Mouse (Mus musculus): Measurements from ENCODE around the gene Shisa3. TPM values are rescaled to one million over a fixed set of nuclear protein-coding genes. Genes with fewer than 3 reads are reported as not detected.
A peak's percentile ranks its signal among the peaks of the same experiment; 100 is the strongest.

Shisa3 gene
- polyA plus RNA-seq, 1 experiment from 2014 or later: 3.1 TPM

DNA sequence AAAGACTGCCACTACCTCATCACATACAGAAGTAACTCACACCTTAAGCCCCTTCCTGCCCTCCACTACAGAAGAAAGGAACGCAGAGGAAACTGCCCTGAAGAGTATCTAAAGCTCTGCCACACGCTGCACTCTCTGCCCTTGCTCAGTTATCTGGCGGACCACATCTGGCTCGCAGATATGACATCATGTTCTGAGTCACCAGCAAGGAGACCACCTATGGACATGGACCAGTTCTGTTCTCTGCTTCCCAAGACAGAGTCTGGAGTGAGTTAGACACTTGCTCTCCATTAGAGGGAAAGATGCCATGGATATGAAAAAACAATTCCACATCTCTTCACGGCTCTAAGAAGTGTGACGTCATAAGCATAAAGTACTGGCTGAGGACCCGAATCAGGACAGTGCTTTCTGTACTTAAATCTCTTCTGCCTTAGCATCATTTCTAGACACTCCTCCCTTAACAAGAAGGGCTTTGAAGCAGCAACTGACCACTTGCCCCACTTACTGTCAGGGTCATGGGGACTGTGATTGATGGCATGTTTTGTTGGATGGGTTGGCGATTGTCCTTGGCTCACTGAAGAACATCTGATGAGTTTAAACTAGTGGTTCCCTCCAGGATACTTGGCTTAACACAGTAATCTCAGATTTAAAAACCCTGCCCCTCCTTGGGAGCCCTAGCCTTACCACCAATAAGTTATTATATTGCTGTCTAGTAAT lies 33.1 kb downstream of the Shisa3 start:
- Histone ChIP-seq H3K36me3 (0 out of 2 replicates have a peak, but pooled peaks cover 2% of the 10 kb centered on the region), H3K4me3 (no peak overlapping the region), H3K4me2 (replicated peaks) (no peak overlapping the region), H3K27me3 (peaks cover 11% of the 10 kb centered on the region; the same call in 1 of the 2 replicates), H3K27ac (no peak overlapping the region), H3K9me3 (replicated peaks) (no peaks in the 10 kb centered on the region), H3K9ac (no peak overlapping the region), H3K4me1 (no peaks in the 10 kb centered on the region)
- ATAC-seq (ENCODE audit: low FRiP score): no peak
- WGBS: 66% methylated on average over 8 of the region's 8 CpGs

DNA sequence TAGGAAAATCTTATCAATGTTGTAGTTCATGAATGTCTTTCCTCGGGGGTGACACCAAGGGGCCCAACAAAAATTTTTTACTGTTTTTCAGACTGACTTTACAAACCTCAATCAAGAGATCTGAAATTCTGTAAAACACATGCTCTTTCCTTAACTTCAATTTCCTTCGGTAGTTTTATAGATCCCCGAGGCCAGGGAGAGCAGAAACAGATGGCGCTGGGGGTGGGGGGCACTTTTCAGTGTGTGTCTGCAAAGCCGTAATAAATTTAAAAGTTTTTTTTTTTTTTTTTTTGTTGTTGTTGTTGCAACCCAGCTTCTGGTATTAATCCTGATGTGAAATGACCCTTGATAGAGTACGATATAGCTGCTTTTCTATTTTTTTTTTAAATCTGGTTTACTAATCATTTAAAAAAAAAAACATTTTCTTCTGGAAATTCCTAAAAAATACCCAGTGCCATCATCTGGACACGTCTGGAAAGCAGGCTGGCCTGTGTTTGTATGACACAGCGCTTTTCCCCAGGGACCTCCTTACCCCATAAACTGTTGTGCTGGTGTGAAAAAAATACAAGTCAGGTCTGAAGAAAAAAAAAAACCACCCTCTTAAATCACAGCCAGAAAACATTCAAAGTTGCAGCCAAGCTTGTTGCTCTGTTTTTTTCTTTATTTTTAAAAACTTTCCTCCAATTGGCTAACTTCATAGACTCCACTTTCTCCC lies 33.9 kb downstream of the Shisa3 start:
- Histone ChIP-seq H3K4me2 (replicated peaks) (no peak overlapping the region), H3K9me3 (replicated peaks) (no peaks in the 10 kb centered on the region), H3K9ac (no peak overlapping the region), H3K36me3 (peaks cover 6% of the 10 kb centered on the region; the same call in 1 of the 2 replicates), H3K4me1 (no peaks in the 10 kb centered on the region), H3K27me3 (peaks cover 11% of the 10 kb centered on the region; the same call in 1 of the 2 replicates), H3K27ac (no peak overlapping the region), H3K4me3 (no peak overlapping the region)
- whole genome bisulfite sequencing: 65% methylated on average over 8 of the region's 8 CpGs
- ATAC-seq (ENCODE audit: low FRiP score): no peak

DNA sequence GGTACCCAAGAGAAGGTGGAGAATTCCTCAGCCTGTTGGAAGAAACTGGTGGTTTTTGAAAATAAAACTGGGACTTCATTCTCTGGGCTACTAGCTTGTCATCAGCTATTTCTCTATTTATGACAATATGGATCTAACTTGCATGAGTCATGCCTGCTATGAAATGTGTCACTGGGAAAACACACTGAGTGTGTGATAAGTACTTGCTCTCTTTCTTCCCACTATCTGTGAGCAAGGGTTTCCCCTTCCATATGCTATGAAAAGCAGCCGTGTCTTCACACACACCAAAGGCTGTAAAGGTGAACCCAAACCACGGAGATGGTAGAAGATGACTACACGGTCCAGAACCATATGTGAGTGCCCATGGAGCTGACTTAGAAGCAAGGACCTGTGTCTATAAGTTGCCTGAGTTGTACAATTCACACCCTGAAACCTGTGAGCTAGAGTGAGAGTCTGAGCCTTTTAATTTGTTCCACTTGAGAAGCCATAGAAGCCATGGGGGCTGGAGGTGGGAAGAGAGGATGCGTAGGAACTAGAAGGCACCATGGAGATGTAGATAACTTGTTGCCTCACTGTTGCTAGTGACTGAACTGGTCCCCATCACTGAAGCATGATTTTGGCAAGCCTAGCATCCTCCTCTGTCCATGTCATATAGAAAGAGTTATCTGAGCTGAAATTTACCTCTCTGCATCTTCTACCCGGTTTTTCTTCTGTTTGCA lies 36.0 kb downstream of the Shisa3 start:
- WGBS: 91% methylated on average over 5 of the region's 5 CpGs
- Histone ChIP-seq H3K9me3 (replicated peaks) (no peaks in the 10 kb centered on the region), H3K4me2 (replicated peaks) (no peak overlapping the region), H3K36me3 (peaks cover 13% of the 10 kb centered on the region; the same call in 1 of the 2 replicates), H3K4me3 (no peak overlapping the region), H3K27me3 (peaks cover 5% of the 10 kb centered on the region), H3K4me1 (no peaks in the 10 kb centered on the region), H3K9ac (no peak overlapping the region), H3K27ac (no peak overlapping the region)
- ATAC-seq (ENCODE audit: low FRiP score): no peak

DNA sequence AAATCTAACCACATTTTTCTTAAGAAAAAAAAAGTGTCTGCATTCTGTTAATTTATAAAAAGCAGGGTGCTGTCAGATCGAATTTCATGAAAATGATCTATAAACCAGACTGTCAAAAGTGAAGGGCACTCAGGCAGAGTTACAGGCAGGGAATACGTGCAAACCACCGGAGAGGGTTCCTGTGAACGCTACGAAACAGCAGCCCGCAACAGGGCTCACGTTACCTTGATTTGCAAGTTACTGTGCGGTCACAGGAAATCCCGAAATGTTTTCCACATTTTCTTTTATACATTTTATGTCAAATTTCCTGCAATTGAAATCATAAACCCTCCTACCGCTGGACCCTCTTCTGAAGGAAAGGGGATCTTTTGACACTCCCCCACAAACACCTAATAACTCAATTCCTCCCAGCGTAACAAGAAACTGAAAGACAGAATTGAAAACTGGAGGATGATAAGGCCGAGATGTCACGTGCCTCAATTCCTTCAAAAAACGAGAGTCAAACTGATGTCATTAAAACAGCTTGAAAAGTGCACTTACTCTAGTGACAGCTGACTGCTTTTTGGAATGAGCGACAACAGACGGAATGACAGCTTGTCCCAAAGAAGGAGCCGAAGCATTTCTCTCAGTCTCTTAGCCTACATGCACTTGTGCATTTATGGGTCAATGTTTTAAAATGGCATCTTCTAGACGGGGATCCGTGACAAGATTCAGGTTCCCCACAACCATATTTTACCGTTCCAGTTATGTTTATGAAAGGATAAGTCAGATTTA lies 39.3 kb downstream of the Shisa3 start:
- Histone ChIP-seq H3K4me3 (no peak overlapping the region), H3K9me3 (replicated peaks) (no peaks in the 10 kb centered on the region), H3K4me1 (no peaks in the 10 kb centered on the region), H3K4me2 (replicated peaks) (no peak overlapping the region), H3K9ac (no peak overlapping the region), H3K36me3 (peaks cover 13% of the 10 kb centered on the region; the same call in 1 of the 2 replicates), H3K27me3 (no peaks in the 10 kb centered on the region; the same call in 1 of the 2 replicates), H3K27ac (no peak overlapping the region)
- ATAC-seq (ENCODE audit: low FRiP score): no peak
- 77% methylated on average over 20 of the region's 20 CpGs for WGBS

- ATAC-seq (ENCODE audit: low FRiP score): no peak
- Histone ChIP-seq H3K36me3 (peaks cover 13% of the 10 kb centered on the region; the same call in 1 of the 2 replicates), H3K27me3 (no peaks in the 10 kb centered on the region; the same call in 1 of the 2 replicates), H3K9me3 (replicated peaks) (no peaks in the 10 kb centered on the region), H3K27ac (no peak overlapping the region), H3K4me2 (replicated peaks) (no peak overlapping the region), H3K4me3 (no peak overlapping the region), H3K9ac (no peak overlapping the region), H3K4me1 (no peaks in the 10 kb centered on the region)
- 78% methylated on average over 21 of the region's 21 CpGs for WGBS
Measured at GRCm38 (mm10) chr5:67647568-67647967, 39.9 kb downstream of the Shisa3 start.

- H3K9ac ChIP-seq: no peak overlapping the region
- H3K27me3 ChIP-seq: peaks cover 1% of the 10 kb centered on the region; the same call in 1 of the 2 replicates
- H3K9me3 ChIP-seq (replicated peaks): no peaks in the 10 kb centered on the region
- no peaks in the 10 kb centered on the region for H3K4me1 ChIP-seq
- no peak overlapping the region for H3K27ac ChIP-seq
- peaks cover 13% of the 10 kb centered on the region; the same call in 1 of the 2 replicates for H3K36me3 ChIP-seq
- no peak overlapping the region for H3K4me2 ChIP-seq (replicated peaks)
- H3K4me3 ChIP-seq: no peak overlapping the region
- WGBS: 93% methylated on average over 4 of the region's 4 CpGs
- no peak for ATAC-seq (ENCODE audit: low FRiP score)
Measured at GRCm38 (mm10) chr5:67649156-67649555, 41.5 kb downstream of the Shisa3 start.

DNA sequence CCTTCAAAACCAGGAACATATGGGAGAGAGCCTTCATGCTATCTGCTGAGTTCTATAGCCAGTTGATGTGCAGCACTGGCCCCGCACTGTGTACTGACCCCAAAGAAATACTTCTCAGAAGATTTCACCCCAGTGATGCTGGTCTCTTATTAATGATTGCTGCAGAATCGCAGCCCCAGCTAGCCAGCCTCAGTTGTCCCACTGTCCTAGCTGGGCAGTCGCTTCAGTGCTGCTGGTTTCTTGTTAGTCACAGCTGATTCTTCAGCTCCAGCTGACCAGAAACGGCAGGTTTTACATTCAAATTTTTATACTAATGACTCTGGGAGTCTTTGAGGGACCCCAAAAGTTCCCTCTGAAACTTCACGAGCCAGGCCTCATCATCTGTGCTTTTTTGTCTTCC lies 42.3 kb downstream of the Shisa3 start:
- Histone ChIP-seq H3K36me3 (peaks cover 14% of the 10 kb centered on the region; the same call in 1 of the 2 replicates), H3K27me3 (peaks cover 8% of the 10 kb centered on the region), H3K27ac (no peak overlapping the region), H3K9ac (no peak overlapping the region), H3K4me1 (no peaks in the 10 kb centered on the region), H3K4me3 (no peak overlapping the region), H3K9me3 (replicated peaks) (no peaks in the 10 kb centered on the region), H3K4me2 (replicated peaks) (no peak overlapping the region)
- ATAC-seq (ENCODE audit: low FRiP score): no peak
- WGBS: 87% methylated on average over 5 of the region's 5 CpGs

DNA sequence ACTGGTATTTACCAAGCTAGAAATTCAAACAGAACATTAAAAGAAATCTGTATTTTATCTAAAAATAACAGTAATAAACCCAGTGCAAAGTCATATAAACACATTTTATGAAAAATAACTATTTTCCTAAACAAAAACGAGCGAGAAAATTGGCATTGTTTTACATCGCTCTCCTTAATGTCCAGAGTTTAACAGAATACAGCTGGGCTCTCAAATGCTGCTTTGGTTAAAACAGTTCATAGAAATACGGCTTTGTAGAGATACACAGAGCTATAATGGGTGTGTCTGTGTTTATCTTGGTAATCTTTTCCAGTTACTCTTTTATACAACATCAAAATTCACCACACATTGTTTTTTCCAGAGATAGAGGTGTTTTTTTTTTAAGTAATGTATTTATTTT lies 44.8 kb downstream of the Shisa3 start:
- WGBS: 93% methylated on average over 4 of the region's 4 CpGs

GRCm38 (mm10) chr5:67653543-67653942 lies 45.9 kb downstream of the Shisa3 start:
- Histone ChIP-seq H3K4me1 (peaks cover 14% of the 10 kb centered on the region), H3K36me3 (0 out of 2 replicates have a peak, but pooled peaks cover 4% of the 10 kb centered on the region), H3K9ac (no peak overlapping the region), H3K4me3 (no peak overlapping the region), H3K27ac (no peak overlapping the region), H3K4me2 (replicated peaks) (no peak overlapping the region), H3K27me3 (peaks cover 22% of the 10 kb centered on the region), H3K9me3 (replicated peaks) (no peaks in the 10 kb centered on the region)
- no peak for ATAC-seq (ENCODE audit: low FRiP score)
- 91% methylated on average over 3 of the region's 3 CpGs for WGBS

More for the DNA sequence above, 44.8 kb downstream of the Shisa3 start:
- Histone ChIP-seq H3K9me3 (replicated peaks) (no peaks in the 10 kb centered on the region), H3K27me3 (peaks cover 17% of the 10 kb centered on the region), H3K4me2 (replicated peaks) (no peak overlapping the region), H3K27ac (no peak overlapping the region), H3K36me3 (0 out of 2 replicates have a peak, but pooled peaks cover 10% of the 10 kb centered on the region), H3K4me1 (peaks cover 12% of the 10 kb centered on the region), H3K9ac (no peak overlapping the region), H3K4me3 (no peak overlapping the region)
- no peak for ATAC-seq (ENCODE audit: low FRiP score)

- Histone ChIP-seq H3K4me2 (replicated peaks) (no peak overlapping the region), H3K4me1 (peaks cover 14% of the 10 kb centered on the region), H3K27ac (no peak overlapping the region), H3K36me3 (0 out of 2 replicates have a peak, but pooled peaks cover 3% of the 10 kb centered on the region), H3K9me3 (replicated peaks) (no peaks in the 10 kb centered on the region), H3K4me3 (no peak overlapping the region), H3K9ac (no peak overlapping the region), H3K27me3 (peaks cover 30% of the 10 kb centered on the region)
- no peak for ATAC-seq (ENCODE audit: low FRiP score)
- 62% methylated on average over 5 of the region's 5 CpGs for WGBS
Measured at GRCm38 (mm10) chr5:67654572-67654971, 46.9 kb downstream of the Shisa3 start.

- Histone ChIP-seq H3K4me1 (peaks cover 14% of the 10 kb centered on the region), H3K9ac (no peak overlapping the region), H3K36me3 (0 out of 2 replicates have a peak, but pooled peaks cover 3% of the 10 kb centered on the region), H3K4me2 (replicated peaks) (no peak overlapping the region), H3K27me3 (peaks cover 36% of the 10 kb centered on the region), H3K9me3 (replicated peaks) (no peaks in the 10 kb centered on the region), H3K27ac (0 out of 2 replicates have a peak overlapping the region, but pooled peaks have one; percentile 4), H3K4me3 (no peak overlapping the region)
- ATAC-seq (ENCODE audit: low FRiP score): no peak
- whole genome bisulfite sequencing: 25% methylated on average over 14 of the region's 14 CpGs
Measured at GRCm38 (mm10) chr5:67655696-67656519, 48.2 kb downstream of the Shisa3 start.

Measured in hindbrain, embryonic 12.5 days (tissue).